Mouse (Mus musculus): Measurements from ENCODE around the gene Usp37. TPM values are rescaled to one million over a fixed set of nuclear protein-coding genes. Genes with fewer than 3 reads are reported as not detected.
"Not testable (repeated sequence)": the region's sequence is repeated elsewhere in the genome, so short reads cannot be mapped to it uniquely, and the experiment has no call there.

Gene Usp37
- polyA plus RNA-seq, 1 experiment from 2014 or later: 9.2 TPM

GRCm38 (mm10) chr1:74524746-74525145, 19.3 kb downstream of the Usp37 start:
- 84% methylated on average over 4 of the region's 4 CpGs for WGBS
- no peaks in the 10 kb centered on the region for H3K27me3 ChIP-seq (replicated peaks; ENCODE audit: control insufficient read depth, insufficient read depth, low read length)
- TF ChIP-seq CTCF (IDR thresholded peaks at IDR 0.05; ENCODE audit: low read depth): no peak
- no peak overlapping the region for H3K4me3 ChIP-seq (ENCODE audit: low read depth, low read length)
- H3K9ac ChIP-seq (ENCODE audit: low read depth, low read length): no peak overlapping the region
- H3K4me1 ChIP-seq (replicated peaks; ENCODE audit: control insufficient read depth, insufficient read depth, low read length): no peaks in the 10 kb centered on the region
- H3K27ac ChIP-seq (ENCODE audit: low read depth, low read length): no peak overlapping the region
- no peaks in the 10 kb centered on the region for H3K9me3 ChIP-seq (ENCODE audit: control insufficient read depth)
- peaks cover 75% of the 10 kb centered on the region for H3K36me3 ChIP-seq (ENCODE audit: control insufficient read depth, insufficient read depth)
- ATAC-seq: no peak
- H3K4me2 ChIP-seq (replicated peaks; ENCODE audit: low read depth): no peak overlapping the region

GRCm38 (mm10) chr1:74519875-74520274, 24.2 kb downstream of the Usp37 start:
- Histone ChIP-seq H3K27ac (ENCODE audit: low read depth, low read length) (no peak overlapping the region), H3K4me1 (replicated peaks; ENCODE audit: control insufficient read depth, insufficient read depth, low read length) (no peaks in the 10 kb centered on the region), H3K36me3 (ENCODE audit: control insufficient read depth, insufficient read depth) (peaks cover 49% of the 10 kb centered on the region), H3K4me2 (replicated peaks; ENCODE audit: low read depth) (no peak overlapping the region), H3K9me3 (ENCODE audit: control insufficient read depth) (no peaks in the 10 kb centered on the region), H3K4me3 (ENCODE audit: low read depth, low read length) (no peak overlapping the region), H3K9ac (ENCODE audit: low read depth, low read length) (no peak overlapping the region), H3K27me3 (replicated peaks; ENCODE audit: control insufficient read depth, insufficient read depth, low read length) (no peaks in the 10 kb centered on the region)
- no peak for TF ChIP-seq CTCF (IDR thresholded peaks at IDR 0.05; ENCODE audit: low read depth)
- ATAC-seq: no peak

GRCm38 (mm10) chr1:74512999-74513398, 31.1 kb downstream of the Usp37 start:
- not testable (repeated sequence) for H3K4me3 ChIP-seq (ENCODE audit: low read depth, low read length); H3K9me3 ChIP-seq (ENCODE audit: control insufficient read depth); H3K36me3 ChIP-seq (ENCODE audit: control insufficient read depth, insufficient read depth); H3K4me1 ChIP-seq (replicated peaks; ENCODE audit: control insufficient read depth, insufficient read depth, low read length); H3K9ac ChIP-seq (ENCODE audit: low read depth, low read length); H3K27me3 ChIP-seq (replicated peaks; ENCODE audit: control insufficient read depth, insufficient read depth, low read length); H3K4me2 ChIP-seq (replicated peaks; ENCODE audit: low read depth)
- WGBS: 50% methylated on average over 1 of the region's 1 CpGs
- peak; percentile 61; the same call in 1 of the 2 replicates for ATAC-seq
- H3K27ac ChIP-seq (ENCODE audit: low read depth, low read length): peak overlapping the region; percentile 35; the same call in 1 of the 2 replicates

DNA sequence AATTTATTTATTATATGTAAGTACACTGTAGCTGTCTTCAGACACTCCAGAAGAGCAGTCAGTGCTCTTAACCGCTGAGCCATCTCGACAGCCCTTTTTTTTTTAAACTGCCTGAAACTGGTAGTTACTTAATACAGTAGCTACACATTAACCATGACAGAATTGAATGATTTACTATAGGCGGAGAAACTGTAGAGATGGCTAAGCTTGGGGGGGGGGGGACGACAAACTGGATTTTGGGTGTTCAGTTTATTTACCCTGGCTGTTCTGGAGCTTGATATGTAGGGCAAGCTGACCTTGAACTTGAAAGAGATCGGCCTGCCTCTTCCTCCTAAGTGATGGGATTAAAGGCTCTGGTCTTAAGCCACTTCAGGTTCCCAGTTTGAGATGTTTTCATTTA, 32.8 kb downstream of the Usp37 start:
- Histone ChIP-seq H3K9ac (ENCODE audit: low read depth, low read length) (no peak overlapping the region), H3K27me3 (replicated peaks; ENCODE audit: control insufficient read depth, insufficient read depth, low read length) (no peaks in the 10 kb centered on the region), H3K9me3 (ENCODE audit: control insufficient read depth) (no peaks in the 10 kb centered on the region), H3K4me2 (replicated peaks; ENCODE audit: low read depth) (no peak overlapping the region), H3K4me1 (replicated peaks; ENCODE audit: control insufficient read depth, insufficient read depth, low read length) (peaks cover 3% of the 10 kb centered on the region; the same call in 1 of the 2 replicates), H3K27ac (ENCODE audit: low read depth, low read length) (no peak overlapping the region), H3K4me3 (ENCODE audit: low read depth, low read length) (no peak overlapping the region), H3K36me3 (ENCODE audit: control insufficient read depth, insufficient read depth) (no peaks in the 10 kb centered on the region)
- 55% methylated on average over 5 of the region's 5 CpGs for WGBS
- no peak for TF ChIP-seq CTCF (IDR thresholded peaks at IDR 0.05; ENCODE audit: low read depth)
- no peak for ATAC-seq

DNA sequence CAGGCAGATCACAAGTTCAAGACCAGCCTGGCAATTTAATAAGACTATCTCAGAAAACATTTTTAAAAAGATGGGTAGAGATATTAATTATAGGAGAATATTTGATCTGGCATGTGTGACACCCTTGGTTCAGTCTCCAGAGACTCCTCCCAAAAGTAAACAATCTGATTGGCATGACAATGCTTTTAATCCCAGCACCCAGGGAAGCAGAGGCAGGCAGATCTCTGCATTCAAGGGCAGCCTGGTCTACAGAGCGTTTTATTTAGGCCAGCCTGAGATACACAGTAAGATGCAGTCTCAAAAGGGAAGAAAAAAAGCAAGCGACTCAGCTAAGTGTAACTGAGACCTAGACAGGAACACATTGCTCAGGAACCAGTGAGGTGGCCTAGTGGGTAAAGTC, 36.3 kb downstream of the Usp37 start:
- no peak for TF ChIP-seq CTCF (IDR thresholded peaks at IDR 0.05; ENCODE audit: low read depth)
- WGBS: 93% methylated on average over 2 of the region's 2 CpGs
- no peak overlapping the region for H3K4me3 ChIP-seq (ENCODE audit: low read depth, low read length)
- H3K27me3 ChIP-seq (replicated peaks; ENCODE audit: control insufficient read depth, insufficient read depth, low read length): no peaks in the 10 kb centered on the region
- peak overlapping the region; percentile 89; the same call in 1 of the 2 replicates for H3K4me2 ChIP-seq (replicated peaks; ENCODE audit: low read depth)
- H3K4me1 ChIP-seq (replicated peaks; ENCODE audit: control insufficient read depth, insufficient read depth, low read length): peaks cover 3% of the 10 kb centered on the region; the same call in 1 of the 2 replicates
- no peak for ATAC-seq
- H3K36me3 ChIP-seq (ENCODE audit: control insufficient read depth, insufficient read depth): no peaks in the 10 kb centered on the region
- H3K9ac ChIP-seq (ENCODE audit: low read depth, low read length): no peak overlapping the region
- H3K27ac ChIP-seq (ENCODE audit: low read depth, low read length): no peak overlapping the region
- no peaks in the 10 kb centered on the region for H3K9me3 ChIP-seq (ENCODE audit: control insufficient read depth)

- WGBS: under 1% methylated on average over 34 of the region's 34 CpGs
- Histone ChIP-seq H3K4me2 (replicated peaks; ENCODE audit: low read depth) (peak overlapping the region; percentile 89), H3K4me1 (replicated peaks; ENCODE audit: control insufficient read depth, insufficient read depth, low read length) (peaks cover 3% of the 10 kb centered on the region; the same call in 1 of the 2 replicates), H3K27me3 (replicated peaks; ENCODE audit: control insufficient read depth, insufficient read depth, low read length) (no peaks in the 10 kb centered on the region), H3K4me3 (ENCODE audit: low read depth, low read length) (peak overlapping the region; percentile 88), H3K9ac (ENCODE audit: low read depth, low read length) (peak overlapping the region; percentile 68), H3K27ac (ENCODE audit: low read depth, low read length) (peak overlapping the region; percentile 84), H3K9me3 (ENCODE audit: control insufficient read depth) (no peaks in the 10 kb centered on the region), H3K36me3 (ENCODE audit: control insufficient read depth, insufficient read depth) (no peaks in the 10 kb centered on the region)
- TF ChIP-seq CTCF (IDR thresholded peaks at IDR 0.05; ENCODE audit: low read depth): no peak
- ATAC-seq: peak; percentile 28; the same call in 1 of the 2 replicates
These were observed 37.6 kb downstream of the Usp37 start for GRCm38 (mm10) chr1:74506471-74506881.
